Mouse (Mus musculus) MEL (cell line): ENCODE results near the gene Tyw1.

ENCODE experiments used
- CTCF ChIP-seq, 3 experiments: IDR thresholded peaks in 2 of 3; conservative IDR thresholded peaks in 1 of 3; 2 replicates each; pipeline ENCODE4 v1.5.1; 2011 to 2012; ENCODE audit warnings: low read length in 3 of 3, low read depth in 2 of 3, mild to moderate bottlenecking in 2 of 3, improper control_type of control experiment in 1 of 3, inconsistent platforms in 1 of 3, mixed read lengths in 1 of 3, moderate library complexity in 1 of 3; ENCODE audit not compliant: control insufficient read depth in 1 of 3, insufficient read depth in 1 of 3, poor library complexity in 1 of 3, severe bottlenecking in 1 of 3
- GATA1 ChIP-seq: IDR thresholded peaks from 2 replicates; pipeline ENCODE4 v1.6.1; 2011; ENCODE audit warnings: low read depth, low read length, improper control_type of control experiment
- KAT2A ChIP-seq: conservative IDR thresholded peaks from 2 replicates; pipeline ENCODE4 v1.6.1; 2012; ENCODE audit warnings: low read depth, low read length, improper control_type of control experiment, inconsistent platforms
- NELFE ChIP-seq: IDR thresholded peaks from 2 replicates; pipeline ENCODE4 v1.6.1; 2011; ENCODE audit warnings: low read depth, low read length, improper control_type of control experiment
- TCF12 ChIP-seq: IDR thresholded peaks from 2 replicates; pipeline ENCODE4 v1.6.1; 2014; ENCODE audit warnings: low read depth, mild to moderate bottlenecking, inconsistent platforms, low read length, improper control_type of control experiment, moderate library complexity
- UBTF ChIP-seq: IDR thresholded peaks from 2 replicates; pipeline ENCODE4 v1.6.1; 2012; ENCODE audit warnings: low read depth, mild to moderate bottlenecking, inconsistent platforms, low read length, improper control_type of control experiment, moderate library complexity, borderline replicate concordance; ENCODE audit not compliant: insufficient read depth

DNA sequence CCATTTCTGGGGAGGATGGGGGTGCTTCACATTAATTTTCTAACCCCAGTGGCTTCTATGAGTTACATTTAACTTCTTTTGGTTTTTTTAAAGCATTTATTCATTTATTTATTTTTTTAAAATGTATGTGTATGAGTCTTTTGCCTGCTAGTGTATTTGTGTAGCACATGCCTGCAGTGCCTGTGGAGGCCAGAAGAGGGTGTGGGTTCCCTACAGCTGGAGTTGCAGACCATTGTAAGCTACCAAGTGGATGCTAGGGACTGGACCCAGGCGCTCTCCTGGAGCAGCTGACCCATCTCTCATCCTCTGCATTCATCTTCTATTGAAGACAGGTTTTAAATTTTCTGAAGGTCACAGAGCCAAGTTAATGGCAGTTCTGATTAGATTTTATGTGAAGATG is 16.9 kb downstream of the Tyw1 start:
- peak; percentile 52 to 62 (median 58) for TF ChIP-seq CTCF (IDR thresholded peaks at IDR 0.05 in 2 of 3, conservative IDR thresholded peaks at IDR 0.05 in 1 of 3; ENCODE audit: control insufficient read depth in 1 of 3, insufficient read depth in 1 of 3, low read depth in 2 of 3, low read length in 3 of 3, poor library complexity in 1 of 3, severe bottlenecking in 1 of 3)
- TF ChIP-seq KAT2A: no peak
- TF ChIP-seq UBTF: no peak
- no peak for TF ChIP-seq NELFE
- TF ChIP-seq GATA1: no peak
- TF ChIP-seq TCF12: no peak
